Mouse (Mus musculus): ENCODE data around the gene Fau.

Fau gene

DNA sequence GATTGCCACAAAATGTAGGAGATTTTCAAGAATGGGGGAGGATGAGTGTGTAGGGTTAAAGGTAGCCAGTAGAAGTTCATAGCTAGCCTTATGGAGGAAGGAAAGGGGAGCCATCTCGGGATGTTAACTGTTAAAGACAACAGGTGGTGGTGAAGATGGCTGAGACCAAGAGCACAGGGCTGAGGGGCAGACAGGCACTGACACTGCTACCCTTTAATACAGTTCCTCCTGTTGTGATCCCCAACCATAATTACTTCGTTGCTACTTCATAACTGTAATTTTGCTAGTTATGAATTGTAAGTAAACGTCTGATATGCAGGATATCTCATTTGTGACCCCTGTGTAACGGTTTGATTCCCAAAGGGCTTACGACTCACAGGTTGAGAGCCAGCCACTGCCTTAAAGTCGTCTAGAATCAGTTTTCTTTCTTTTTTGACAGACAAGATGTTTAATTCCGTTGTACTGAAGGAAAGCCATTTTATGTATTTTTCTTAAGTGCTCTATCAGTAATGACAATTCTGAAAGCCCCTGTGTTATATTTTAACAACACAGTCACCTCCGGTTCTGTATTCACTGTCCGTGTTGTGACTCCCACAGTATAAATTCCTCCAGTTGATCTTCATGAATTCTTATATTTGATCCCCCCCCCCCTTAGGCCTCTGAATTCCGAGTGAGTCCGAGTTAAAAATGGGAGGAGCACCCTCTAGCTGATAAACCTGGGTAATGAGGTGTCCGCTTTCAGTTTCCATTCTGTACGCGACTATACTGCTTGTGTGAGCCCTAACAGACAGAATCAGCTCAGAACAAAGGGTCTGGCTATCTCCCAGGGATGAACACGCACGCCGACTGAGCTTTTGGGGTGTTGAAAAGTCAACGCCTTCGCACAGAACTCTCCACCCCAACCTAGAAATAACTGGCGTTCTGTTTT is 12.0 kb upstream of the Fau start:
- in situ Hi-C loops (cut with MboI, MseI): no loop called here

DNA sequence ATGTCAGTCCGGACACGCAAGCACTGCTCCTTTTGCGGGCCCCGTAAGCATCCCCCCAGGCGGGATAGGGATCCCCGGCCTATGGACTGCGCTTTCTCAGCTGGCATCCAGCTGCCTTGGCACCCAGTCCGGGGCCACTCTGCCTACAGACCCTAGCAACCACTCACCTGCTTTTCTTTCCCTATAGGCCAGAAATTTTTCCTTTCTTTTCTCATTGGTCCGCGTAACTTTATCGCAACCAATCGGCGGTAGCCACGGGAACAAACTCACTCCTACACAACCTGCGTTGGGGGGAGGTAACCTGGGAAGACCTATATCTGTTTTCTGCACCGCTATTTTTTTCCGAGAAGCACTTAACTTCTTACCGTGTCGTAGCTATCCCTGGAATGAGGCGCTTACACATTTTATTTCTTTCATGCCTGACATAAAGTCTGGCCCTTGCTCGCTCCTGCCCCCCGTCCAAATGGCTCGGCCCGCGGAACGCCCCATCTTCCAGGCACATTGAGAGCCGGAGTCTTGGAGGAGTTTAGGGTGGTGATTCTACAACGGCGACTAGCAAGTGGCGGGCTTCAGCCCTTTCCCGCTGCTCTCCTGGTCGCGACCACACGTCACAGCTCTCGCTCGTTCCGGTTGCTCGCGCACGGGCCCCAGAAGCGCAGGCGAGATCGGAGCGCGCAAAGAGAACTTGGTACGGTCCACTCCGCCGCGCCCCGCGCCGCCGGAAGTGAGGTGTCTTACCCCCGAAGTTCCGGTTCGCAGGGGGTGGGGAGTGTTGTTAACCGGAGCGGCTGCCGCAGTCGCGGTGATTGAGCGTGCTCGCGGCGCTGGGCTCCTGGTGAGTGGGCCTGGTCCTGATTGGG is 11.1 kb upstream of the Fau start, which contains the start of gene Syvn1:
TSS of gene Syvn1 (plus strand) at position 283 of the 860 bp plus-strand sequence.
- in situ Hi-C loops (cut with MboI, MseI): no loop called here

DNA sequence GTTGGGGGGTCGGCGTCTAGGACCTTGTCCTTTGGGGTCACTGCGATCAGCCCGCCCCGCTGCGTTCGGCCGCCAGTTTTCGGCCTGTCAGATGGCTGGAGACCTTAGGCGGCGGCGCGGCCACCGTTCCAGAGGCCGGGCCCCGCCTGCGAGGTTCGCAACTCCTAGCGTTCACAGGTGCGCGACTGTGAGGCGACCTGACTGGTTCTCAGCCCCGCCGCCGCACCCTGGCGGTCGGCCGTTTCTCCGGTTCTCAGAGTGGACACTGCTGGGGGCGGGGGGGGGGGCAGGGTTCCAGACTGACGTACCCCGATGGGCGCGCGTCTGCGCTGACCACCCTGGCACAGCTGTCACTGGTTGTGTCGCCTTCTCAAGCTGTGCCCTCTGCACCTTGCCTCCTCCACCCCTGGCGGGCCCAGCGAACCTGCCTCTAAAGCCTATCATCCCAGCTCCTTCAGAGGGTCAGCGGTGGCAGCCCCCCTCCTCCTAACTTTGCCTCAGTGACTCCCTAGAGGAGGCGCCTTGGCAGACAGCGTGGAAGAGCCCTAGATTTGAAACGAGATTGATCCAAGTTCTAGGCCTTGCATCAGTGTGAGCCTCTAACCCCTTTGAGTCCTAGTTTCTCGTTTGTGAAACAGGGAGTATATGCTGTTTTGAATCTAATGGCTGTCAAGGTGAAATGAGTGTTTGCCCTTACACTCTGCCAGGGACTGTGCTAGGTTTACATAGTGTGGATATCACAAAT is 10.3 kb upstream of the Fau start:
- in situ Hi-C loops (cut with MboI, MseI): no loop called here

- in situ Hi-C loops (cut with MboI, MseI): no loop called here
These were observed 9.8 kb upstream of the Fau start for GRCm38 (mm10) chr19:6047899-6048166.

GRCm38 (mm10) chr19:6048681-6049410 is 8.8 kb upstream of the Fau start:
- in situ Hi-C loops (cut with MboI, MseI): no loop called here

DNA sequence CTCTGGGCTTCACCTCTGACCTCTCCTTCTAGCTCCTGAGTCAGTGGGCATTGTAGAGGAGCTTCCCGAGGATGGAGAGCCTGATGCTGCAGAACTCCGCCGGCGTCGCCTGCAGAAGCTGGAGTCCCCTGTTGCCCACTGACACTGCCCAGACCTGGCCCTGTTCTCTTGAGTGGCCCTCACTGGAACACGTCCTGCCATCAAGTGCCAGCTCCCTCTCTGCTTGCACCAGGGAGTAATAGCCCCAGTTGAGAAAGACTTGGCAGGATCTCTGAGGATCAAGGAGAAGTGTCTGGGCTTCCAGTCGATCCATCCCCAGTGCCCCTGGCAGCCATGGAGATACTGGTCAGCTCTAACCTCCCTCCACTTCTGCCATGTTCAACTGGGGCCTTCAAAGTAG is 5.1 kb upstream of the Fau start:
- in situ Hi-C loops (cut with MboI, MseI): no loop called here

DNA sequence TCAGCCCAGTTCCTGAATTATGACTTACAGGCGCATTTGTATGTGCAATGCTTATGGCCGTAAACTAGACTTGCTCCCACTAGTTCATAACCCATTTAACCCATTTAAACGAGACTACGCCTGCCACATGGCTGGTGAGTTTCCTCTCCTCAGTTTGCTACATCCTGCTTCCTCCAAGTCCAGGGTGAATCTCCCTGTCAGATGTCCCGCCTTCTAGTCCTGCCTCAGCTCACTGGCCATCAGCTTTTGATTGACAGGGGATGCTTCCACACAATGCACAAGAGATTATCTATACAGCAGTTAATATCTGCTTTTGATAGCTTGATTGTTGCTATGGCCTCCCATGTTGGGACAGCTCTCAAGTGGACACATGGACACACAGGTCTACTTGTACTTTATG is 3.3 kb upstream of the Fau start:
- in situ Hi-C loops (cut with MboI, MseI): no loop called here

DNA sequence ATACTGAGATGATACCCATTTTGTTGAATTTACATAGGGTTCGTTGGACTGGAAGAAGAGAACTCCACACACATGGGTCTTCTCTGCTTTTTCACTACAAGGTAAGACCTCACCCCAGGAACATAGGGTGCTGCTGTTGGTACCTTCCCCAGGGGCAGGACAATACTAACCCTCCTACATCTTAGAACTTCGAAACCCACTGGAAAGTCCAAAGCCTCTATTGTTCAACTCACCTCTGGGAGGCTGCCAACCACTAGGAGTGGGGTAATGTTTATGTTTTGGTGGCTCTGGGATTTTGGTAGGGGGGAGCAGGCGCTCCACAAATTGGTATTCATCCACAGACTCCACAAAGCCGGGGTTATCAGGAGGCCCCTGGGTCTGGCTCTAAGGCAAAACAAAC is 948 bp upstream of the Fau start:
- in situ Hi-C loops (cut with MboI, MseI): no loop called here

DNA sequence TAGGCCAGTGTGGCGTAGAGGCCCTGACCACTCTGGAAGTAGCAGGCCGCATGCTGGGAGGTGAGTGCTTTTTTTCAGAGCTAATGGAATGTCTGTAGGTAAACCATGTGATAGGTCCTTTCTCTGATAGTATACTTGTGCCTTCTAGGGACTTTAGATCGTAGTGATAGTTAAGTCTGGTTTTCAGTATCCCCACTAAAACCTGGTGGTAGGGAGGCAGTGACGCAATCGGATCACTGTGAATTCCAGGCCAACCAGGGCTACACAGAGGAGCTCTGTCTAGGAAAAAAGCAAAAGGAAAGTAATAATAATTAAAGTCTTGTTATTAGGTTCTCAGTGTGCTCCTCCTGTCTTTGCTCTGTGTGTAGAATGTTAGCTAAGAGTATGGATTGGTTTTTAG is 869 bp downstream of the Fau start:
- in situ Hi-C loops (cut with MboI, MseI): no loop called here

- in situ Hi-C loops (cut with MboI, MseI): no loop called here
These were observed 1.3 kb downstream of the Fau start for GRCm38 (mm10) chr19:6058966-6059365.

DNA sequence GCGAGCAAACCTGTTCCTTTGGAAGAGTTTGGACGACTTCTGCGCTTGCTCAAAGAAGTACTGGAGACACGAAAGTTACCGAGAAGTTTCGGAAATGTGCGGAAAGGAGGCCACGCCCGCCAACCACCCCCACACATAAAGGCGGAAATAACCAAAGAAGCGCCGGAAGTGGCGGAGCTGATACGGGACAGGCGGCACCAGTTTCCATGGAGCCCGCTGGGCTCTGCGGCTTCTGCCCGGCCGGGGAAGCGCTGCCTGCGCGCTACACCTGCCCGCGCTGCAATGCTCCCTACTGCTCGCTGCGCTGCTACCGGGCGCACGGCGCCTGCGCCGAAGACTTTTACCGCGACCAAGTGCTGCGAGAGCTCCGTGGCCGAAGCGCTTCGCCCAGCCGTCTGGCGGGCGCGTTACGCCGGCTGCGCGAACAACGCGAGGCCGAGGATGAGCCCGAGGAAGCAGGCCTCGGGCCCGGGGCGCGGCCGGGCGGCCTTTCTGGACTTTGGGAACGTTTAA is 3.4 kb downstream of the Fau start, which contains the start of gene Znhit2:
TSS of gene Znhit2 (plus strand) at position 172 of the 513 bp plus-strand sequence.
- in situ Hi-C loops (cut with MboI, MseI): no loop called here

DNA sequence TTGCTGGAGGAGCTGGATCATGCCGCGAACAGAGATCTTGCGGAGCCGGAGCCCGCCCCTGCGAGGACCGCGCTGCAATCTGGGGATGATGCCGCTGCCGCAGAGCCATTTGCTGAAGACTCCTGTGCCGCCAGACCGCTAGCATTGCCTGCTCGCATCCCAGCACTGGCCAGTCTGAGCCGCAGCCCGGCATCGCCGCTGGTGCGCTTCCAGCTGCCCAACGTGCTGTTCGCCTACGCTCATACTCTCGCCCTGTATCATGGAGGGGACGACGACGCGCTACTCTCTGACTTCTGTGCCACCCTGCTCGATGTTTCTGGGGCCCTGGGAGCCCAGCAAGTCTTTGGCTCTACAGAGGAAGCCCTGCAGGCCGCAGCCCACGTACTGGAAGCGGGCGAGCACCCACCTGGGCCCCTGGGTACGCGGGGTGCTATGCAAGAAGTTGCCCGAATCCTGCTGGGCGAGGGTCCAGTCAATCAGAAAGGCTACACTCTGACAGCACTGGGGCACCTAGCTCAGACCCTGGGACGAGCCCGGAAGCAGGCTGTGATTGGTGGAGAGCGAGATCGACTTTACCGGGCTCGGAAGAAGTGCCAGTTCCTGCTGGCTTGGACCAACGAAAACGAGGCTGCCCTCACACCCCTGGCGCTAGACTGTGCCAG is 4.1 kb downstream of the Fau start:
- in situ Hi-C loops (cut with MboI, MseI): no loop called here

- in situ Hi-C loops (cut with MboI, MseI): no loop called here
These were observed 4.8 kb downstream of the Fau start for GRCm38 (mm10) chr19:6062418-6062817.

DNA sequence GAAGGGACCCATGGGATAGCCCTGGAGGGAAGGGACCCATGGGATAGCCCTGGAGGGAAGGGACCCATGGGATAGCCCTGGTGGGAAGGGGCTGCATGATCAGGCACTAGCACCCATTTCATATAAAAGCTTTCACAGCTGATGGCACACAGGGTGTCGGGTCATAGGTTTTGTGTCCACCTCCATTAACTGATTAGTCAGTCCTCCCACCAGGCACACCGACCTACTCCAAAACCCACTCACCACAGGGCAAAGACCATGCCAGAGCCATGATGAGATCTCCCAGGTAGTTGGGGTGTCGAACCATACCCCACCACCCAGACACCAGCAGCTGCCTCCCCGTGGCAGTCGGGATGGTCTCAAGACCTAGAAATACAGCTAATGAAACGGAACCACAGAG is 5.4 kb downstream of the Fau start:
- in situ Hi-C loops (cut with MboI, MseI): no loop called here

DNA sequence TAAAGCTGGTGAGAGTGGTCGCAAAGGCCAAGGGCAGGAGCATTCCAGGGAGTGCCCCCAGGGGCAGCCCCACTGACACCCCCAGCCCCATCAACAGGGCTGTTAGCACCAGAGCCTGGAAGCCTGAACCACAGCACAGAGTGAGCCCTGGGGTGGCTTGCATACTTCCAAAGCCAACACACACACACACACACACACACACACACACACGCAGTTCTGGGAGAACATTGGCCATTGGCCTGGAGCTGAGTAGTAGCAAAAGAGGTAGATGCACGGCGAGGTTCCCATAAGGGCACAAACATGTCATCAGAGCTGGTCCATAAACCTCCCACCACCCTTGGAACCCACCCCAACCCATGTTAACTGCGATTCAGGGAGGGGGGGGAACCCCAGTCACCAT is 8.9 kb downstream of the Fau start:
- in situ Hi-C loops (cut with MboI, MseI): loop anchor here (5.0 kb wide), 1 partner anchor 104 kb away; the partner anchor contains the start of gene Pola2

DNA sequence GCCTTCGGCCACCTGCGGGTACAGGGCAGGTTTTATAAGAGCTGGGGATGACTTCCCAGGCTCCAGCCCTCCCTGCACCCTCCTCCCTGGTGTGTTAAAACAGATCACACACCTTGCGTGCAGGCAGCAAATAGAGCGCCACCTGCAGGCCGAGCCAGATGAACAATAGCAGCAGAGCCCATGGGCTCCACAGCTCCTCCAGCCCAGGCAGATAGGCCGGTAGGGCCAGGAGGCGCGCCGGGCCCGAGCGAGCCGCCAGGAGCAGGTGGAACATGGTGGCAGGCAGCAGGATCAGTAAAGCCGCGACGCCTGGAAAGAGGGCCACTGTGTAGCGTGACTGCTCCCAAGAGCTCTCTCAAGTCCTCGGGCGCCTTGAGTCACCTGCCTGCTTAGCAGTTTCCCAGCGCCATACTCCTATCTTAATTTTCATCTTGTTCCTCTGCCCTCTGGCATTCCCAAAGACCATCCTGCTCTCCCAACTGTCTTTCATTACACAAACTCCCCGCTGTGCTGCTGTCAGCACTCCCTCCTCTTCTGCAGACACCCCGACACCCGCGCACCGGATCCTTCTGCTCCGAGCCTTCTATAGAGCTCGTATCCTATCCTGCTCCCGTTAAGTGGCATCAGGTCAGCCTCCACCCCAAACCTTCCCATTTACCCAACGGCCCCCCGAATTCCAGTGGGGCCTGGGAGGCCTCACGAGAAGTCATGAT is 9.5 kb downstream of the Fau start:
- in situ Hi-C loops (cut with MboI, MseI): loop anchor here (5.0 kb wide), 1 partner anchor 105 kb away; the partner anchor contains the start of gene Pola2

DNA sequence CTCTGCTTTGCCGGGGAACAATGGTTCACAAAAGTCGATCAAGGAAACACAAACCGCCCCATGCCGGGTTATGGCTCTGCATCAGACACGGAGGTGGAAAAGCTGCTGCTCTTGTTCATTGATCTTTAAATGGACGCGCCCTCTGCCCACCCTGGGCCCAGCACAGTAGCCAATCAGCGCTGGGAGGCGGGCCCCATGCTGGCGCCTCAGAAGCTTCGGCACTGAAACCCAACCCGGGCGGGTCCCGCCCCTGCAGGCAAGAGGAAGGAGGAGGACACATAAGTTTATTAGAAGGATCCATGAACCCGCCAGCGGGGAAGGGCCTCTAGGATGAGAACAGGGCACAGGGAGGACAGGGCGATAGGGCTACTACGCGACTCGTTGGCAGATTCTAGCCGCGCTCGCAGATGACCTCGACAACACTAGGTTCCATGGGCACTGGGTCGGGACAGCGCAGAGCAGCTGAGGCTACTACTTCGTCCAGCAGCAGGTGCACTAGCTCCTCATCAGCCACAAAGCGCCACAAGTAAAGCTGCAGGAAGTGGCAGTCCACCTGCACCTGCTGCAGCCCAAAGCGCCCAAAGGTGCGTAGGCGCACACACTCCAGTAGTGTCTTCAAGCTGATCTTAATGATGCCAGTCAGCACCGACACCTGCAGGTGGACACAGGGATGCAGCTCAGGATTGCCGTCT is 10.2 kb downstream of the Fau start, which contains the start of gene Tm7sf2:
TSS of gene Tm7sf2 (minus strand) at position 650 of the 692 bp plus-strand sequence.
- in situ Hi-C loops (cut with MboI, MseI): loop anchor here (5.0 kb wide), 1 partner anchor 106 kb away; the partner anchor contains the start of gene Pola2

DNA sequence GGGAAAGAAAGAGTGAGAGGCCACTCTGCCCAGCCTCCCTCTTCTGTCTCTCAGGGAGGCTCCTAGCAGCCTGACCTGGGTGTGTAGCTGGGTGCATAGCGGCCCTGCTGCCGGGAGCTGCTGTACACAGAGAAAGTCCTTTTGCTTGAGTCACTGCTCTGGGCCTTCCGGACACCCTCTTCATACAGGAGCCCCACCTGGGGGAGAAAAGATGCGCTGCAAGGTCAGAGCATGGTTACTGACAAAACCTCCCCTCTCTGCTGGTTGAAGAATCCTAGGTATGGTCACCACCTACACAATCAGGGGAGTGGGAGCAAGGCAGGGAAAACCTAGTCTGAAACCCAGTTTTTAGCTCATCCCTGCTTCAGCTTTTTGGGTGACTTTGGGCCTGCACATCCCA is 11.3 kb downstream of the Fau start:
- in situ Hi-C loops (cut with MboI, MseI): loop anchor here (5.0 kb wide), 1 partner anchor 107 kb away; the partner anchor contains the start of gene Pola2

- in situ Hi-C loops (cut with MboI, MseI): loop anchor here (5.0 to 10.0 kb wide), 2 partner anchors 108 to 905 kb away; partner anchors contain the start of genes Plcb3, Pola2 and Ppp1r14b
These were observed 12.2 kb downstream of the Fau start for GRCm38 (mm10) chr19:6069851-6070250.

All from regulatory T cell (primary cell).